9 mouse cellular contexts compared by ENCODE assay signal in genomic region chr13:93718948-93719347, GRCm38 (mm10). TPM values are rescaled to one million over a fixed set of nuclear protein-coding genes. Genes with fewer than 3 reads are reported as not detected.
DNase-seq lines count a peak whose midpoint lies in the region; ATAC-seq lines count a peak whose summit lies in the region.
"Had no signal": no experiment of that assay in that cellular context is flagged by ENCODE, and none has a peak within 500 bp of the region (broad histone marks: within the 10 kb centered on the region; RNA-seq: fewer than 3 reads in every experiment).

No protein-coding gene starts in this region.

- no peaks in the 10 kb centered on the region for H3K9me3 ChIP-seq in forebrain, embryonic 10.5 days
- no peaks in the 10 kb centered on the region for H3K9me3 ChIP-seq in forebrain, embryonic 12.5 days
- H3K9me3 ChIP-seq: megakaryocyte, embryonic 14.5 days had no signal

- peak overlapping the region; percentile 72 for H3K27ac ChIP-seq in forebrain, embryonic 10.5 days
- no peak overlapping the region for H3K27ac ChIP-seq in forebrain, embryonic 12.5 days

- no peak overlapping the region for H3K4me3 ChIP-seq in forebrain, embryonic 10.5 days
- H3K4me3 ChIP-seq in forebrain, embryonic 12.5 days (replicated peaks) = no peak overlapping the region
- H3K4me3 ChIP-seq: megakaryocyte, embryonic 14.5 days had no signal

- ATAC-seq in forebrain, embryonic 12.5 days (ENCODE audit: low FRiP score) = no peak
- ATAC-seq in granulocyte monocyte progenitor cell, adult 5-6 weeks (replicated peaks; ENCODE audit: poor library complexity, severe bottlenecking) = peak; percentile 71

- H3K4me1 ChIP-seq in forebrain, embryonic 10.5 days = peaks cover 6% of the 10 kb centered on the region
- no peaks in the 10 kb centered on the region; the same call in 1 of the 2 replicates for H3K4me1 ChIP-seq in forebrain, embryonic 12.5 days
- H3K4me1 ChIP-seq: megakaryocyte, embryonic 14.5 days had no signal

- no peak overlapping the region for H3K4me2 ChIP-seq in forebrain, embryonic 12.5 days

- peak; percentile 46 for DNase-seq in forebrain, embryonic 10.5 days (ENCODE audit: extremely low spot score, low spot score)
- peak; percentile 35 for DNase-seq in MEL-GATA-1-ER (ENCODE audit: extremely low read depth, low read depth)
- DNase-seq in cerebellum, adult 9-11 months = peak; percentile 41
- peak; percentile 63 to 77 for DNase-seq in layer of hippocampus, postnatal 14 days (ENCODE audit: low spot score in 2 of 2)
- DNase-seq in lung, postnatal 4 days = peak; percentile 39 to 70
- peak; percentile 42 for DNase-seq in splenic B cell, adult 2 months (ENCODE audit: low read depth, low spot score)

- H3K27me3 ChIP-seq in forebrain, embryonic 10.5 days (ENCODE audit: poor library complexity, severe bottlenecking) = no peaks in the 10 kb centered on the region
- no peaks in the 10 kb centered on the region for H3K27me3 ChIP-seq in forebrain, embryonic 12.5 days
- H3K27me3 ChIP-seq in splenic B cell, adult 2 months (ENCODE audit: control insufficient read depth, insufficient read depth, low read length, poor library complexity, severe bottlenecking) = no peaks in the 10 kb centered on the region

- WGBS in forebrain, embryonic 10.5 days = 6% methylated on average over 7 of the region's 7 CpGs
- 4% methylated on average over 7 of the region's 7 CpGs for WGBS in forebrain, embryonic 12.5 days

- H3K9ac ChIP-seq in forebrain, embryonic 12.5 days = no peak overlapping the region

- no peaks in the 10 kb centered on the region for H3K36me3 ChIP-seq in forebrain, embryonic 10.5 days (replicated peaks)
- no peaks in the 10 kb centered on the region for H3K36me3 ChIP-seq in forebrain, embryonic 12.5 days (replicated peaks)
- no peaks in the 10 kb centered on the region for H3K36me3 ChIP-seq in splenic B cell, adult 2 months (ENCODE audit: control insufficient read depth, insufficient read depth, low read length, poor library complexity, severe bottlenecking)

RNA-seq across cellular contexts. Expression of gene Dmgdh, which starts 44.7 kb away (rescaled TPM):
- 0.15 TPM in 1 of 2 replicates, not detected in the other for polyA plus RNA-seq in forebrain, embryonic 10.5 days (2016; fragmentation: Nextera tagmentation; extraction: Ambion mirVana)
- 0.08 TPM in 1 of 2 replicates, not detected in the other for polyA plus RNA-seq in forebrain, embryonic 12.5 days (2016; fragmentation: Nextera tagmentation; extraction: Ambion mirVana)
- total RNA-seq in granulocyte monocyte progenitor cell, adult 5-6 weeks (2014; fragmentation: Nextera tagmentation) = not detected in 2 replicates
- not detected in 2 replicates for total RNA-seq in granulocyte monocyte progenitor cell, adult 5-6 weeks (2017)
- total RNA-seq in layer of hippocampus, postnatal 14 days (2021) = under 1 TPM; 0.24 to 0.48 TPM

RNA-seq across cellular contexts. Expression of gene Bhmt2, which starts 44.8 kb away (rescaled TPM):
- polyA plus RNA-seq in forebrain, embryonic 10.5 days (2016; fragmentation: Nextera tagmentation; extraction: Ambion mirVana) = 0.11 and 0.16 TPM in 2 replicates
- not detected in 2 replicates for polyA plus RNA-seq in forebrain, embryonic 12.5 days (2016; fragmentation: Nextera tagmentation; extraction: Ambion mirVana)
- total RNA-seq in granulocyte monocyte progenitor cell, adult 5-6 weeks (2014; fragmentation: Nextera tagmentation) = not detected in 2 replicates
- total RNA-seq in granulocyte monocyte progenitor cell, adult 5-6 weeks (2017) = not detected in 2 replicates
- under 1 TPM; 0.41 TPM for total RNA-seq in layer of hippocampus, postnatal 14 days (2021)

RNA-seq across cellular contexts. Expression of gene Arsb, which starts 52.5 kb away (rescaled TPM):
- 4.1 and 4.3 TPM in 2 replicates for polyA plus RNA-seq in forebrain, embryonic 10.5 days (2016; fragmentation: Nextera tagmentation; extraction: Ambion mirVana)
- polyA plus RNA-seq in forebrain, embryonic 12.5 days (2016; fragmentation: Nextera tagmentation; extraction: Ambion mirVana) = 7.2 and 7.3 TPM in 2 replicates
- total RNA-seq in granulocyte monocyte progenitor cell, adult 5-6 weeks (2014; fragmentation: Nextera tagmentation) = 80.8 and 112 TPM in 2 replicates
- total RNA-seq in granulocyte monocyte progenitor cell, adult 5-6 weeks (2017) = 32.4 and 40.6 TPM in 2 replicates
- 100 to 1,000 TPM; 106 to 114 TPM for total RNA-seq in layer of hippocampus, postnatal 14 days (2021)
